Mouse (Mus musculus) limb, embryonic 13.5 days (tissue): Measurements from ENCODE around the gene Dnah8. TPM values are rescaled to one million over a fixed set of nuclear protein-coding genes. Genes with fewer than 3 reads are reported as not detected.

Source experiments
- ATAC-seq: fragments of 200-750 bp; cut with Nextera tagmentation; 2 replicates; pipeline ENCODE4 v1.8.0; 2017; ENCODE audit warnings: low read depth, moderate number of reproducible peaks, moderate TSS enrichment; ENCODE audit not compliant: low FRiP score
- H3K27ac ChIP-seq: fragments of 300-500 bp; sonication (generic); 2 replicates; pipeline ENCODE4 v1.5.1; 2015; ENCODE audit warnings: inconsistent platforms, mild to moderate bottlenecking, moderate library complexity
- H3K27me3 ChIP-seq: fragments of 300-500 bp; sonication (generic); 2 replicates; pipeline ENCODE4 v1.6.1; 2015; ENCODE audit warnings: mild to moderate bottlenecking, inconsistent platforms
- H3K36me3 ChIP-seq: fragments of 300-500 bp; sonication (generic); 2 replicates; pipeline ENCODE4 v1.6.1; 2015; ENCODE audit warnings: inconsistent platforms, mild to moderate bottlenecking, moderate library complexity
- H3K4me1 ChIP-seq: fragments of 300-500 bp; sonication (generic); 2 replicates; pipeline ENCODE4 v1.6.1; 2015; ENCODE audit warnings: inconsistent platforms
- H3K4me2 ChIP-seq: fragments of 300-500 bp; sonication (generic); replicated peaks from 2 replicates; pipeline ENCODE4 v1.6.1; 2015; ENCODE audit warnings: inconsistent platforms, mild to moderate bottlenecking, moderate library complexity
- H3K4me3 ChIP-seq: fragments of 300-500 bp; sonication (generic); 2 replicates; pipeline ENCODE4 v1.5.1; 2015; ENCODE audit warnings: moderate library complexity, mild to moderate bottlenecking, inconsistent platforms
- H3K9ac ChIP-seq: fragments of 300-500 bp; sonication (generic); 2 replicates; pipeline ENCODE4 v1.6.1; 2015; ENCODE audit warnings: mild to moderate bottlenecking, inconsistent platforms
- H3K9me3 ChIP-seq: fragments of 300-500 bp; sonication (generic); 2 replicates; pipeline ENCODE4 v1.6.1; 2016; ENCODE audit warnings: inconsistent platforms
- WGBS: fragments of 180-500 bp; shearing (Covaris S2); methylation state at CpG from one replicate; pipeline ENCODE4 v1.1.7; 2015; 5-methylcytosine and 5-hydroxymethylcytosine counted together
- polyA plus RNA-seq: library from polyadenylated mRNA; unstranded; fragments of >200 nt; fragmentation: Nextera tagmentation; extraction: Ambion mirVana; gene quantifications from 2 replicates; pipeline ENCODE4 v1.2.1, GENCODE M21; 2015

Gene Dnah8
- polyA plus RNA-seq, 1 experiment from 2014 or later, result 1.1 TPM

- no peak for ATAC-seq
- 86% methylated on average over 2 of the region's 2 CpGs for whole genome bisulfite sequencing
Measured at GRCm38 (mm10) chr17:30735454-30735853, 111.3 kb downstream of the Dnah8 start.

DNA sequence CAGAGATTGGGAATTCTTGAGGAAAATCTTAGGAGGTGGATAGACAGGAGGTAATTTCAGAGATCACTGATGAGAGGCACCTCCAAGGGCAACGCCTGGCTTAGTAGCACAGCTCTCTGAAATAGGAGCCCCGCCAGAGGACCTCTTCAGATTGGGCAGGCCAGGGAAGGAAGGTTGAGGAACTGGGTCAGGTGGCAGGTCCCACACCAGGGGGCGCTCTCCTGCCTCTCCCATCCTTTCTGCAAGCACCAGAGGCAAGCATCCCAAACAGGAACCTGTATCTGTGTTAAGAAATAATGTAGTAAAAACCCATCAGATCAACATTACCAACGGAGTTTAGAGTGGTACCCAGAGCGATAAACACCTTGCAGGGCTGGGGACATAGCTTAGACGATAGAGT is 113.6 kb downstream of the Dnah8 start:
- H3K4me2 ChIP-seq, result no peak overlapping the region
- no peaks in the 10 kb centered on the region for H3K27me3 ChIP-seq
- ATAC-seq, result no peak
- H3K4me1 ChIP-seq, result no peaks in the 10 kb centered on the region
- no peak overlapping the region for H3K4me3 ChIP-seq
- H3K9me3 ChIP-seq, result peaks cover 6% of the 10 kb centered on the region
- no peak overlapping the region for H3K9ac ChIP-seq
- H3K27ac ChIP-seq, result no peak overlapping the region
- 39% methylated on average over 6 of the region's 6 CpGs for WGBS
- H3K36me3 ChIP-seq, result no peaks in the 10 kb centered on the region

More at GRCm38 (mm10) chr17:30735454-30735853, 111.3 kb downstream of the Dnah8 start:
- Histone ChIP-seq H3K4me2 (no peak overlapping the region), H3K9ac (no peak overlapping the region), H3K9me3 (peaks cover 6% of the 10 kb centered on the region), H3K27ac (no peak overlapping the region), H3K4me3 (no peak overlapping the region), H3K4me1 (no peaks in the 10 kb centered on the region), H3K36me3 (no peaks in the 10 kb centered on the region), H3K27me3 (no peaks in the 10 kb centered on the region)

DNA sequence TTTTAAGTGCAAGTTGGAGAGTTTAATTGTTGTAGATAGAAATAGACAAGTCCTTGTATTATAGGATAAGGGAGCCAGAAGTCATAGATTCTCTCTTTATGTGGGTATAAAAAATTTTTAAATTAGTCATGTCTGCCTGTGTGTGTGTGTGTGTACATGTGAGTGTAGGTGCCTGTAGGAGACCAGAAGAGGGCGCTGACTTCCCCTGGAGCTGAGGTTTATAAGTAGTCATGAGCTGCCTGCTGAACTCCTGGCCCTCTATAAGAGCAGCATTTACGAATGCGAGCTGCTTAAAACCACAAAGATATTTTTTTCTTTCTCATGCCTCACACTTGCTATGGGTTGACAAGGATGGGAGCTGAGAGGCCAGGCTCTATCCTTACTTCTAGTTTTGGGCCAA is 115.6 kb downstream of the Dnah8 start:
- Histone ChIP-seq H3K27ac (no peak overlapping the region), H3K9ac (no peak overlapping the region), H3K27me3 (no peaks in the 10 kb centered on the region), H3K4me3 (no peak overlapping the region), H3K9me3 (peaks cover 6% of the 10 kb centered on the region), H3K4me2 (no peak overlapping the region), H3K4me1 (no peaks in the 10 kb centered on the region), H3K36me3 (no peaks in the 10 kb centered on the region)
- WGBS, result 82% methylated on average over 3 of the region's 3 CpGs
- no peak for ATAC-seq

DNA sequence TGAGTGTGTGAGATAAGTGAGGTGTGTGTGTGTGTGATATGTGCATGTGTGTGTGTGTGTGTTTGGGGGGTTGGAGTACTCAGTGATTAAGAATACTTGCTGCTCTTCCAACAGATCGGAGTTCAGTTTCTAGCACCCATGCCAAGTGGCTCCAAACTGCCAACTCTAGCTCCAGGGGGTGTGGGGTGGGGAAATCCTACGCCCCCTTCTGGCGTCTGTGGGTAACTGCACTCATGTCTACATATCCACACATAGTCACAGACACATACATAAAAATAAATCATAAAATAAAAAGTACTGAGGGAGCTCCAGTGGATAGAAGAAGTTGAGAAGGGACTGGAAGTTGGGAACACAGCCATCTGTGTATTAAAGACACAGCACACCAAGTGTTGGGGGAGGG is 119.8 kb downstream of the Dnah8 start:
- no peak overlapping the region for H3K9ac ChIP-seq
- no peak overlapping the region for H3K27ac ChIP-seq
- ATAC-seq, result no peak
- no peaks in the 10 kb centered on the region for H3K27me3 ChIP-seq
- peaks cover 2% of the 10 kb centered on the region; the same call in 1 of the 2 replicates for H3K9me3 ChIP-seq
- no peak overlapping the region for H3K4me3 ChIP-seq
- H3K4me2 ChIP-seq, result no peak overlapping the region
- 80% methylated on average over 3 of the region's 3 CpGs for WGBS
- H3K4me1 ChIP-seq, result no peaks in the 10 kb centered on the region
- H3K36me3 ChIP-seq, result no peaks in the 10 kb centered on the region

GRCm38 (mm10) chr17:30746056-30747024 is 122.2 kb downstream of the Dnah8 start:
- Histone ChIP-seq H3K36me3 (no peaks in the 10 kb centered on the region), H3K4me1 (no peaks in the 10 kb centered on the region), H3K27me3 (no peaks in the 10 kb centered on the region), H3K4me2 (no peak overlapping the region), H3K9ac (no peak overlapping the region), H3K27ac (no peak overlapping the region), H3K9me3 (no peaks in the 10 kb centered on the region), H3K4me3 (no peak overlapping the region)
- no peak for ATAC-seq
- 56% methylated on average over 29 of the region's 29 CpGs for WGBS

- H3K4me1 ChIP-seq, result no peaks in the 10 kb centered on the region
- no peaks in the 10 kb centered on the region for H3K27me3 ChIP-seq
- no peak overlapping the region for H3K4me3 ChIP-seq
- H3K9me3 ChIP-seq, result no peaks in the 10 kb centered on the region
- no peak overlapping the region for H3K4me2 ChIP-seq
- no peaks in the 10 kb centered on the region for H3K36me3 ChIP-seq
- 90% methylated on average over 12 of the region's 12 CpGs for WGBS
- no peak overlapping the region for H3K27ac ChIP-seq
- no peak for ATAC-seq
- no peak overlapping the region for H3K9ac ChIP-seq
Measured at GRCm38 (mm10) chr17:30749391-30749790, 125.2 kb downstream of the Dnah8 start.

DNA sequence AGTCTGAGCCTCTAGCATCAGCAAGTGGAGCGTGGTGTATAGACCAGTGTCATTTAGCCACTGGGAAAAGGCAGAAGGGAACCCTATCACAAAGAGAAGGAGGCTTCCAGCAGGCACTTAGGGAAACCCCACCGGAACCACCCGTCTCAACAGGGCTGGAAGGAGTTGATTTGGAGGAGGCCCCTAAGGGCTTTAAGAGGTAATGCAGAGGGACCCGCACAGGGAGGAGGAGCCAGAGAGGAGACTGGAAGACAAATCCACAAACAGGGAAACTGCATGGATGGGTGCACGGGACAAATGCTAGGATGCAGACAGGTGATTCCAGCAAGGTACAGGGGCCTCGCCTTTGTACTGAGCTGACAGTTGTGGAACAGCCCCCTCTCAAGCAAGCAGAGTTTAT is 126.1 kb downstream of the Dnah8 start:
- ATAC-seq, result no peak
- no peaks in the 10 kb centered on the region for H3K4me1 ChIP-seq

GRCm38 (mm10) chr17:30752370-30752818 is 128.2 kb downstream of the Dnah8 start:
- Histone ChIP-seq H3K27ac (no peak overlapping the region), H3K4me3 (no peak overlapping the region), H3K9me3 (peaks cover 3% of the 10 kb centered on the region; the same call in 1 of the 2 replicates), H3K27me3 (no peaks in the 10 kb centered on the region), H3K36me3 (no peaks in the 10 kb centered on the region), H3K4me1 (no peaks in the 10 kb centered on the region), H3K4me2 (no peak overlapping the region), H3K9ac (no peak overlapping the region)
- 69% methylated on average over 12 of the region's 12 CpGs for whole genome bisulfite sequencing
- no peak for ATAC-seq

More for the DNA sequence above, 126.1 kb downstream of the Dnah8 start:
- Histone ChIP-seq H3K9ac (no peak overlapping the region), H3K27me3 (no peaks in the 10 kb centered on the region), H3K4me2 (no peak overlapping the region), H3K36me3 (no peaks in the 10 kb centered on the region), H3K9me3 (no peaks in the 10 kb centered on the region), H3K27ac (no peak overlapping the region), H3K4me3 (no peak overlapping the region)
- WGBS, result 53% methylated on average over 6 of the region's 6 CpGs

- H3K4me2 ChIP-seq, result no peak overlapping the region
- no peak overlapping the region for H3K4me3 ChIP-seq
- no peak overlapping the region for H3K9ac ChIP-seq
- no peaks in the 10 kb centered on the region for H3K36me3 ChIP-seq
- peaks cover 3% of the 10 kb centered on the region; the same call in 1 of the 2 replicates for H3K9me3 ChIP-seq
- H3K27me3 ChIP-seq, result no peaks in the 10 kb centered on the region
- H3K4me1 ChIP-seq, result no peaks in the 10 kb centered on the region
- WGBS, result 81% methylated on average over 6 of the region's 6 CpGs
- H3K27ac ChIP-seq, result no peak overlapping the region
- no peak for ATAC-seq
Measured at GRCm38 (mm10) chr17:30753201-30753600, 129.0 kb downstream of the Dnah8 start.

DNA sequence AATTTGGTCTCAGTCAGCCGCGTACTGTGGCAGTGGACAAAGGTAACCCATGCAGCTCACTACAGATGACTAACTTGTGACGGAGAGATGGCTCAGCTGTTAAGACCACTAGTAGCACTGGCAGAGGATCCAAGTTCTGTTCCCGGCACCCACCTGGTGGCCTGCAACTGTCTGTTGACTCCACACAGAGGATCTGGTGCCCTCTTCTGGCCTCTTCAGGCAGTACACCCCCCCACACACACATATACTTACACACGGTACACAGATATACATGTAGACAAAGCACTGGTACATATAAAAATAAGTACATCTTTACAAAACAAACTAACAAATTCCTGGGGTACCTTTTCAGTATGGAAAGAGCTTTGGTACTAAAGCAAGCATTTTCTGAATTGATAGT is 132.6 kb downstream of the Dnah8 start:
- peaks cover 3% of the 10 kb centered on the region; the same call in 1 of the 2 replicates for H3K9me3 ChIP-seq
- no peaks in the 10 kb centered on the region for H3K27me3 ChIP-seq
- WGBS, result 95% methylated on average over 5 of the region's 5 CpGs
- no peaks in the 10 kb centered on the region for H3K36me3 ChIP-seq
- H3K9ac ChIP-seq, result no peak overlapping the region
- H3K4me1 ChIP-seq, result no peaks in the 10 kb centered on the region
- H3K4me3 ChIP-seq, result no peak overlapping the region
- no peak for ATAC-seq
- no peak overlapping the region for H3K27ac ChIP-seq
- no peak overlapping the region for H3K4me2 ChIP-seq

GRCm38 (mm10) chr17:30760307-30760706 is 136.2 kb downstream of the Dnah8 start:
- Histone ChIP-seq H3K27ac (no peak overlapping the region), H3K4me1 (no peaks in the 10 kb centered on the region), H3K27me3 (no peaks in the 10 kb centered on the region), H3K9ac (no peak overlapping the region), H3K4me3 (no peak overlapping the region), H3K9me3 (peaks cover 3% of the 10 kb centered on the region; the same call in 1 of the 2 replicates), H3K4me2 (no peak overlapping the region), H3K36me3 (no peaks in the 10 kb centered on the region)
- no peak for ATAC-seq
- WGBS, result 96% methylated on average over 4 of the region's 4 CpGs

- ATAC-seq, result no peak
- H3K4me2 ChIP-seq, result no peak overlapping the region
- 96% methylated on average over 8 of the region's 8 CpGs for WGBS
- no peaks in the 10 kb centered on the region for H3K4me1 ChIP-seq
- no peaks in the 10 kb centered on the region for H3K9me3 ChIP-seq
- no peaks in the 10 kb centered on the region for H3K27me3 ChIP-seq
- no peak overlapping the region for H3K9ac ChIP-seq
- H3K27ac ChIP-seq, result no peak overlapping the region
- H3K4me3 ChIP-seq, result no peak overlapping the region
- no peaks in the 10 kb centered on the region for H3K36me3 ChIP-seq
Measured at GRCm38 (mm10) chr17:30764276-30764675, 140.1 kb downstream of the Dnah8 start.
